Mouse (Mus musculus): ENCODE measurements around the gene Nfatc2. TPM values are rescaled to one million over a fixed set of nuclear protein-coding genes. Genes with fewer than 3 reads are reported as not detected.

Gene Nfatc2
- 130 TPM for polyA plus RNA-seq (2017; shearing (Covaris generic))

GRCm38 (mm10) chr2:168601491-168602386 is at the start of gene Nfatc2:
TSS of gene Nfatc2 (minus strand) at chr2:168601657.

Other genes with a start within 250 kb of the Nfatc2 start
- gene Atp9a, start 140.8 kb upstream of the Nfatc2 start, polyA plus RNA-seq (2017; shearing (Covaris generic)), result 18.2 TPM
- gene Sall4, start 166.3 kb upstream of the Nfatc2 start, polyA plus RNA-seq (2017; shearing (Covaris generic)), result not detected

Measured in effector memory CD4-positive, alpha-beta T cell, adult 5 months (primary cell).